In the genomic region with DNA sequence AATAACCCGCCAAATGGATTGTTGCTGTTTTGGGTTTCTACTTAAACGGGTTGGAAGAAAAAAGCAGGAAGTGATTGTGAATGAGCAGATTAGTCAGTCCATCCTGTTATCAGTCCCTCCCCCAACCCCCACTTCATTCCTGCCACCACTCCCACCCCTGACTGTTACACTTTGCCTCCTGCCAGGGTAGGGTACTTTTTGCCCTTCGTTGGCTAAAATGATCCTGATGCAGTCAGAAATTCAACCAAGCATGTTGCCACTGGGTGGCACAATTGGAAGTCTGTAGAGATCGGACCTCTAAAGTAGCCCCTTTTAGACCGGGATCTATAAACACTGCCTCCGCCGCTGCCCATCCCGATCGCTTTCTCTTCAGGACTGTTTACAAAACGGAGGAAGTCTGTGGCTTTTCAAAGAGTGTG, we compare ENCODE assay signal across 8 mouse cellular contexts.
DNase-seq lines count a peak whose midpoint lies in the region; ATAC-seq and TF ChIP-seq lines count a peak whose summit lies in the region.

No protein-coding gene starts in this region.

- TF ChIP-seq CTCF in cortical plate, adult 2 months (IDR thresholded peaks at IDR 0.05; ENCODE audit: extremely low read depth, insufficient read depth, low read length): peak; percentile 32; the same call in 1 of the 2 replicates

- H3K27ac ChIP-seq in heart, embryonic 11.5 days (ENCODE audit: low read depth, low read length): no peak overlapping the region
- H3K27ac ChIP-seq in cortical plate, adult 2 months (ENCODE audit: insufficient read depth, low read length): no peak overlapping the region
- no peak overlapping the region for H3K27ac ChIP-seq in stomach, embryonic 16.5 days (ENCODE audit: low read length)

- H3K4me2 ChIP-seq in heart, embryonic 11.5 days: peak overlapping the region; percentile 62
- peak overlapping the region; percentile 52 for H3K4me2 ChIP-seq in stomach, embryonic 16.5 days (ENCODE audit: low read depth, low read length)

- peak overlapping the region; percentile 30 for H3K4me3 ChIP-seq in heart, embryonic 11.5 days (ENCODE audit: low read depth, low read length)
- H3K4me3 ChIP-seq in cortical plate, adult 2 months (ENCODE audit: insufficient read depth, low read length): no peak overlapping the region
- H3K4me3 ChIP-seq in stomach, embryonic 16.5 days (replicated peaks; ENCODE audit: low read length): peak overlapping the region; percentile 28

- no peaks in the 10 kb centered on the region for H3K36me3 ChIP-seq in heart, embryonic 11.5 days (ENCODE audit: control insufficient read depth, insufficient read depth, low read length)
- H3K36me3 ChIP-seq in stomach, embryonic 16.5 days (ENCODE audit: control insufficient read depth, insufficient read depth, low read length): no peaks in the 10 kb centered on the region

- H3K27me3 ChIP-seq in heart, embryonic 11.5 days (ENCODE audit: control insufficient read depth, insufficient read depth, low read length): no peaks in the 10 kb centered on the region
- H3K27me3 ChIP-seq in stomach, embryonic 16.5 days (ENCODE audit: control insufficient read depth, insufficient read depth, low read length): no peaks in the 10 kb centered on the region

- ATAC-seq in heart, embryonic 11.5 days (replicated peaks; ENCODE audit: insufficient number of reproducible peaks, low FRiP score, low TSS enrichment): no peak
- ATAC-seq in stomach, embryonic 16.5 days (ENCODE audit: insufficient read depth, low FRiP score): no peak

- peaks cover 3% of the 10 kb centered on the region; the same call in 1 of the 2 replicates for H3K4me1 ChIP-seq in heart, embryonic 11.5 days (ENCODE audit: control insufficient read depth, insufficient read depth, low read length)
- H3K4me1 ChIP-seq in cortical plate, adult 2 months (ENCODE audit: control insufficient read depth, insufficient read depth, low read length): no peaks in the 10 kb centered on the region
- H3K4me1 ChIP-seq in stomach, embryonic 16.5 days (ENCODE audit: control insufficient read depth, insufficient read depth, low read length): peaks cover 4% of the 10 kb centered on the region; the same call in 1 of the 2 replicates

- peak overlapping the region; percentile 49; the same call in 1 of the 2 replicates for H3K9ac ChIP-seq in heart, embryonic 11.5 days (ENCODE audit: low read depth, low read length)
- no peak overlapping the region for H3K9ac ChIP-seq in stomach, embryonic 16.5 days (ENCODE audit: low read length)

- intact Hi-C loops in heart, postnatal 10 days (cut with DNase I): loop anchor here (2.0 kb wide), 1 partner anchor 558 kb away; no protein-coding TSS in a partner anchor

- no peaks in the 10 kb centered on the region for H3K9me3 ChIP-seq in heart, embryonic 11.5 days (replicated peaks; ENCODE audit: control insufficient read depth, low read length)
- no peaks in the 10 kb centered on the region for H3K9me3 ChIP-seq in stomach, embryonic 16.5 days (replicated peaks; ENCODE audit: control insufficient read depth, low read length)

- 8% methylated on average over 10 of the region's 10 CpGs for WGBS in heart, embryonic 11.5 days (ENCODE audit: insufficient replicate concordance)
- WGBS in stomach, embryonic 16.5 days: 5% methylated on average over 10 of the region's 10 CpGs

- DNase-seq in heart, adult 9 months (ENCODE audit: low spot score in 2 of 2): no peak
- DNase-seq in heart, postnatal 10 days: peak; percentile 22 to 48
- DNase-seq in layer of hippocampus, postnatal 10 days (ENCODE audit: low spot score in 2 of 2): peak; percentile 33 to 46
- peak; percentile 20 for DNase-seq in lung, postnatal 25 days (ENCODE audit: low spot score)
- DNase-seq in MN1 (ENCODE audit: low spot score): no peak

- no peak for TF ChIP-seq POLR2A in cortical plate, adult 2 months (IDR thresholded peaks at IDR 0.05; ENCODE audit: extremely low read depth, insufficient read depth, low read length)

Comparison
In these comparisons a context has a peak if more than half of its experiments do, and no peak if none do; other contexts are left out.
1. DNase-seq: peak in heart, postnatal 10 days (2 of 2), layer of hippocampus, postnatal 10 days (2 of 2) and lung, postnatal 25 days (single experiment); none in heart, adult 9 months (0 of 2) and MN1 (single experiment).